In genomic region chr5:21384252-21384960, GRCm38 (mm10) we compare ENCODE assay signal across 1 mouse cellular context.
TF ChIP-seq lines count a peak whose summit lies in the region.

No protein-coding gene starts in this region.

TF ChIP-seq in MEL, 35 proteins besides CTCF, POLR2A, EP300 and RAD21:
- TF ChIP-seq NRF1 (IDR thresholded peaks at IDR 0.05; ENCODE audit: insufficient read depth, low read depth, low read length, poor library complexity, severe bottlenecking), result no peak
- TF ChIP-seq MAZ (IDR thresholded peaks at IDR 0.05; ENCODE audit: low read depth, low read length), result no peak
- TF ChIP-seq USF2 (IDR thresholded peaks at IDR 0.05; ENCODE audit: borderline replicate concordance in 1 of 2, insufficient read depth in 1 of 2, low read depth in 1 of 2, low read length in 2 of 2), result no peak
- no peak for TF ChIP-seq POLR2AphosphoS2 (IDR thresholded peaks at IDR 0.05; ENCODE audit: low read length)
- no peak for TF ChIP-seq POLR2AphosphoS5 (IDR thresholded peaks at IDR 0.05; ENCODE audit: borderline replicate concordance, low read depth, low read length)
- 0 out of 2 replicates have a peak, but pooled peaks have one; percentile 10 for TF ChIP-seq TCF12 (IDR thresholded peaks at IDR 0.05; ENCODE audit: low read depth, low read length)
- TF ChIP-seq JUND (IDR thresholded peaks at IDR 0.05; ENCODE audit: low read depth, low read length), result 0 out of 2 replicates have a peak, but pooled peaks have one; percentile 56
- no peak for TF ChIP-seq UBTF (IDR thresholded peaks at IDR 0.05; ENCODE audit: borderline replicate concordance, insufficient read depth, low read depth, low read length)
- TF ChIP-seq SIN3A (IDR thresholded peaks at IDR 0.05; ENCODE audit: low read length), result no peak
- no peak for TF ChIP-seq MYB (IDR thresholded peaks at IDR 0.05; ENCODE audit: low read depth, low read length)
- TF ChIP-seq BHLHE40 (IDR thresholded peaks at IDR 0.05; ENCODE audit: borderline replicate concordance, low read depth, low read length), result no peak; the same call in 1 of the 2 replicates
- TF ChIP-seq KAT2A (conservative IDR thresholded peaks at IDR 0.05; ENCODE audit: low read depth, low read length), result no peak
- TF ChIP-seq E2F4 (IDR thresholded peaks at IDR 0.05; ENCODE audit: borderline replicate concordance, low read depth, low read length), result no peak
- TF ChIP-seq TBP (IDR thresholded peaks at IDR 0.05; ENCODE audit: low read depth, low read length), result no peak
- TF ChIP-seq ZC3H11A (IDR thresholded peaks at IDR 0.05; ENCODE audit: low read depth, low read length), result no peak
- peak; percentile 44; the same call in 1 of the 2 replicates for TF ChIP-seq MAX (IDR thresholded peaks at IDR 0.05; ENCODE audit: low read length)
- no peak for TF ChIP-seq HCFC1 (IDR thresholded peaks at IDR 0.05; ENCODE audit: low read depth, low read length)
- TF ChIP-seq MAFK (IDR thresholded peaks at IDR 0.05; ENCODE audit: borderline replicate concordance, low read depth, low read length), result no peak
- no peak for TF ChIP-seq USF1 (IDR thresholded peaks at IDR 0.05; ENCODE audit: low read depth, low read length)
- peak; percentile 71 for TF ChIP-seq RCOR1 (IDR thresholded peaks at IDR 0.05; ENCODE audit: low read depth, low read length)
- TF ChIP-seq ETS1 (IDR thresholded peaks at IDR 0.05; ENCODE audit: low read depth, low read length), result peak; percentile 28; the same call in 1 of the 2 replicates
- TF ChIP-seq TAL1 (IDR thresholded peaks at IDR 0.05; ENCODE audit: low read length), result no peak
- no peak for TF ChIP-seq ELF1 (IDR thresholded peaks at IDR 0.05; ENCODE audit: low read depth, low read length)
- no peak for TF ChIP-seq MYC (IDR thresholded peaks at IDR 0.05; ENCODE audit: low read depth, low read length)
- TF ChIP-seq NELFE (IDR thresholded peaks at IDR 0.05; ENCODE audit: low read depth, low read length), result no peak
- no peak for TF ChIP-seq CHD1 (IDR thresholded peaks at IDR 0.05; ENCODE audit: low read depth, low read length)
- no peak for TF ChIP-seq ZKSCAN1 (IDR thresholded peaks at IDR 0.05; ENCODE audit: low read depth, low read length)
- no peak for TF ChIP-seq MXI1 (IDR thresholded peaks at IDR 0.05; ENCODE audit: low read depth, low read length)
- peak; percentile 58; the same call in 1 of the 2 replicates for TF ChIP-seq CHD2 (IDR thresholded peaks at IDR 0.05; ENCODE audit: low read length)
- TF ChIP-seq MEF2A (IDR thresholded peaks at IDR 0.05; ENCODE audit: extremely low read depth, insufficient replicate concordance, low read depth, low read length, poor library complexity, severe bottlenecking), result no peak
- peak; percentile 67 for TF ChIP-seq GATA1 (IDR thresholded peaks at IDR 0.05; ENCODE audit: low read depth, low read length)
- no peak for TF ChIP-seq ZNF384 (IDR thresholded peaks at IDR 0.05; ENCODE audit: low read depth, low read length)
- no peak for TF ChIP-seq ZMIZ1 (IDR thresholded peaks at IDR 0.05; ENCODE audit: low read depth, low read length)
- TF ChIP-seq GABPA (IDR thresholded peaks at IDR 0.05; ENCODE audit: low read depth, low read length), result no peak
- TF ChIP-seq SMC3 (IDR thresholded peaks at IDR 0.05; ENCODE audit: low read depth, low read length), result no peak
TF ChIP-seq in MEL: peak in this region for 7.
